Mouse (Mus musculus) adrenal gland, adult 2 months (tissue): ENCODE measurements around the gene Fam181a. TPM values are rescaled to one million over a fixed set of nuclear protein-coding genes. Genes with fewer than 3 reads are reported as not detected.

Experiments
- DNase-seq: peaks from one replicate; pipeline ENCODE4 v3.0.0; 2021
- polyA plus RNA-seq: library from polyadenylated mRNA; depleted of rRNA; stranded (reverse); fragments of >200 nt; gene quantifications from 2 replicates; pipeline ENCODE4 v1.2.3, GENCODE M21; 2012; rRNA removed
- total RNA-seq, 2 experiments: library from RNA; stranded (reverse); gene quantifications; 2 replicates each; pipeline ENCODE4 v1.2.3; 2021

The Fam181a gene
- total and polyA plus RNA-seq, 3 experiments, result 0.22 TPM; not detected in 2

DNA sequence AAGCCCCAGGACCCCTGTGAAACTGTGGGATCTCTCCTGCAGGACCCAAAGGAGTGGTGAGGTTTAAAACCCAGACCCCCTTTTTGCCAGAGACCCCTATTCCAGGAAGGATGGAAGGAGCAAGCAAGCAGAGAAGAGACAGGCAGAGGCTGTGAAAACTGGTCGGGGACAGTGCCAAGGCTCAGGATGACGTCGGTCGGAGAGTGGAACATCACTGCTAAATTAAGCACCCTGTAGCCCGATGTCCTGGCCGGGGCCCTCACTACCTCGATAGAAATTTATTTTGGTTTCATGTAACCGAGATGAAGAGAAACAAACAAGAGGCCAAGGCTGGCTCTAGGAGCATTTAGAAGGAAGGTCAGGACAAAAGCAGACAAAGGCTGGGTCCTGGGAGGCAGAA lies 47.4 kb downstream of the Fam181a start:
- DNase-seq, result no peak

- no peak for DNase-seq
Observed at GRCm38 (mm10) chr12:103358951-103359801, 48.4 kb downstream of the Fam181a start.

DNA sequence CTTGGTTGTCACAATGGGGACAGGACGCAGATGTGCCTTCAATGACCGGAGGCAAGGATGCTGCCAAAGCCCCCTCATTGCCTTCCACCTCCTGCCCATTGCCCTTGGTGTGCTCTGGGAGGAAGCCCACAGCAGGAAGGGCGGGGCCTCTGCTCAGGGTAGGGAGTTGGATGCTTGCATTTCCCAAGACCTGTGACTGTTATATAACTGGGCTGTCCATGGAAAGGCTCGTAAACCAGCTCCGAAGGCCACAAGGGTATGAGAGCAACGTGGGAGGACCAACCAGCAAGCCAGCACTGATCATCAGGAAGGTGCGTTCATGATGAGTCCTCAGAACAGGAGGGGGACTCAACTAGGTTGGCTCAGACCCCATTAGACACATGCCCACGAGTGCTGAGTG lies 50.0 kb downstream of the Fam181a start:
- no peak for DNase-seq

DNA sequence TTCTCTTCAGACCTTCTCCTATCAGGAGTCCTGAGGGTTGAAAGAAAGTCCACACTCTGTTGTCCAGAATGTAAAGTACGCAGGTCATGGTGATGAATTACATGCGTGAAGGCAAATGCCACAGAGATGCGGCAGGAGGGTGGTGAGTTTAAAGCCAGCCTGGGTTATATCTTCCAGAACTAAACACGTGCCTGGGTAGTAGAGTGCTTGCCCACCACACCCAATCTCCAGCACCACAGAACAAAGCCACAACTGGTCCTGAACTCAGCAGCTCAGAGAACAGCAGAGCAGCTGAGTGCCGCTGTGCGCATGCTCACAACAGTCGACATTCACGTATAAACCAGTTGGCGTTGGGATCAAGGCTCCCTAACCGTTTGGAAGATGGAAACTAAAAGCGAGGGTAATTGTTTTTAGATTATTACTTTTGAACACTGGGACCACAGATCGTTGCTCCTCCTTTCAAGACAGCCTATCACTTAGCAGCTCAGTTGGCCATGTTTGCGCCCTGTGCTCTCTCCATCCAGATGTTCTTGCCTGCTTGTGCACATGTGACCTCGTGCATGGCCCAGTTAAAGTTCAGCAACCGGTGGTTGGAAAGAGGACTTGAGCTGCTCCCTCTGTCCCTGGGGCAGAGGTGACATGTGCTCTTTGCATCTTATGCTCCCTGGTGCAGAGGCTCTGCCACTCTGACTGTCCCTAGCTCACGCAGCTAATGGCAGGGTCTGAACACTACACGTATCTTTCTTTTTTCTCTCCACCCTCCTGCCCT lies 50.9 kb downstream of the Fam181a start:
- DNase-seq, result no peak

GRCm38 (mm10) chr12:103362336-103362735 lies 51.6 kb downstream of the Fam181a start:
- no peak for DNase-seq

Other genes starting within 250 kb of the Fam181a start
- gene Prima1, start 68.8 kb upstream of the Fam181a start, total RNA-seq, result 1 to 10 TPM in 1 of 2 experiments, under 1 TPM in 1; 0.75 to 2.9 TPM
- gene Prima1, start 68.8 kb upstream of the Fam181a start, polyA plus RNA-seq, result 1.1 and 2.2 TPM in 2 replicates
- gene Asb2, start 45.0 kb downstream of the Fam181a start, total RNA-seq, result 1 to 10 TPM; 1.2 to 2.0 TPM
- 6.3 and 8.2 TPM in 2 replicates for gene Asb2, start 45.0 kb downstream of the Fam181a start, polyA plus RNA-seq
- gene Otub2, start 77.7 kb downstream of the Fam181a start, total RNA-seq, result 1 to 10 TPM; 3.0 to 3.8 TPM
- gene Otub2, start 77.7 kb downstream of the Fam181a start, polyA plus RNA-seq, result 2.6 and 3.3 TPM in 2 replicates
- gene 9330161L09Rik, start 96.8 kb downstream of the Fam181a start, total RNA-seq, result 1 to 10 TPM in 1 of 2 experiments, under 1 TPM in 1; 0.98 to 2.2 TPM
- gene 9330161L09Rik, start 96.8 kb downstream of the Fam181a start, polyA plus RNA-seq, result 0.39 and 0.70 TPM in 2 replicates
- gene Ddx24, start 114.9 kb downstream of the Fam181a start, total RNA-seq, result 100 to 1,000 TPM; 116 to 132 TPM
- gene Ddx24, start 114.9 kb downstream of the Fam181a start, polyA plus RNA-seq, result 29.0 and 38.9 TPM in 2 replicates
- gene Ifi27, start 123.2 kb downstream of the Fam181a start, total RNA-seq, result 1,000 to 10,000 TPM in 1 of 2 experiments, 100 to 1,000 TPM in 1; 923 to 1,715 TPM
- gene Ifi27, start 123.2 kb downstream of the Fam181a start, polyA plus RNA-seq, result 1,448 and 1,459 TPM in 2 replicates
- gene Ifi27l2a, start 132.7 kb downstream of the Fam181a start, total RNA-seq, result 1,000 to 10,000 TPM in 1 of 2 experiments, 100 to 1,000 TPM in 1; 340 to 1,466 TPM
- 539 and 2,543 TPM in 2 replicates for gene Ifi27l2a, start 132.7 kb downstream of the Fam181a start, polyA plus RNA-seq
- not detected for gene Ifi27l2b, start 146.2 kb downstream of the Fam181a start, total RNA-seq
- not detected in 2 replicates for gene Ifi27l2b, start 146.2 kb downstream of the Fam181a start, polyA plus RNA-seq
- 1 to 10 TPM; 2.9 to 4.8 TPM for gene Ppp4r4, start 221.3 kb downstream of the Fam181a start, total RNA-seq
- gene Ppp4r4, start 221.3 kb downstream of the Fam181a start, polyA plus RNA-seq, result 0.98 and 2.1 TPM in 2 replicates